Mouse (Mus musculus) kidney, adult 8-10 months (tissue): Measurements from ENCODE around the gene Wnt10b.
A peak's percentile ranks its signal among the peaks of the same experiment; 100 is the strongest.
"Not testable (repeated sequence)": the region's sequence is repeated elsewhere in the genome, so short reads cannot be mapped to it uniquely, and the experiment has no call there.

ENCODE experiments used
- DNase-seq, 2 experiments: peaks; one replicate each; pipeline ENCODE4 v3.0.0; 2022

Gene Wnt10b

DNA sequence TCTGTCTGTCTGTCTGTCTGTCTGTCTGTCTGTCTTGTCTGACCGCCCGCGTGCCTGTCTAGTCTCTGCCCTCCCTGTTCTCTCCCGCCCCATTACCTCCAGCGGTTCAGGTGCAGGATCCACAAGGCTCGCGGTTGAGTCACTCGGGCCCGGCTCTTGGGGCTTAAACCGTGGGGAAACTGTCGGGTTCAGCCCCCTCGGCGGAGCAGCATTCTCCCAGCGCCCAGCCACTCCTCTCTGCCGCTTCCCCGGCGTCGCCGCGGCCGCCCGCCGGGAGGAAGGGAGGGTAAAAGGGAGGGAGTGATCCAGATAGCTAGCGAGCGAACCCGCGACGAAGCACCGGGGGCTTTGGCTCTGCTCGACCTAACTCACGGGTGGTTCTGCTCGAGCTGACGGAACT is at the start of gene Wnt10b:
Gene Wnt10b (minus strand): TSS at position 389 of the 400 bp plus-strand sequence.
- DNase-seq, result no peak

GRCm38 (mm10) chr15:98827611-98828011 is 49.7 kb upstream of the Wnt10b start:
- no peak for DNase-seq

DNA sequence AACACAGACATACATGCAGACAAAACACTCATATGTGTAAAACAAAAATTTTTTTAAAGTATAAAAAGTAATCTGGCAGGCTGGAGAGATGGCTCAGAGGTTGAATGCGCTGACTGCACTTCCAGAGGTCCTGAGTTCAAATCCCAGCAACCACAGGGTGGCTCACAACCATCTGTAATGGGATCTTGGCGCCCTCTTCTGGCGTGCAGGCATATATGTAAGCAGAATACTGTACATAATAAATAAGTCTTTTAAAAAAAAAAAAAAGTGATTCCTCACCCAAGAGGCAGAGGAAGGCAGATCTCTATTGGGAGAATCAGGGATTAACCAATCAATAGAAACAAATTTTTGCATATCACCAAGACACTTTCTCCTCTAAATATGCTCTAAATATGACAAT is 45.5 kb upstream of the Wnt10b start:
- no peak for DNase-seq

GRCm38 (mm10) chr15:98822147-98822546 is 44.2 kb upstream of the Wnt10b start:
- DNase-seq, result no peak

DNA sequence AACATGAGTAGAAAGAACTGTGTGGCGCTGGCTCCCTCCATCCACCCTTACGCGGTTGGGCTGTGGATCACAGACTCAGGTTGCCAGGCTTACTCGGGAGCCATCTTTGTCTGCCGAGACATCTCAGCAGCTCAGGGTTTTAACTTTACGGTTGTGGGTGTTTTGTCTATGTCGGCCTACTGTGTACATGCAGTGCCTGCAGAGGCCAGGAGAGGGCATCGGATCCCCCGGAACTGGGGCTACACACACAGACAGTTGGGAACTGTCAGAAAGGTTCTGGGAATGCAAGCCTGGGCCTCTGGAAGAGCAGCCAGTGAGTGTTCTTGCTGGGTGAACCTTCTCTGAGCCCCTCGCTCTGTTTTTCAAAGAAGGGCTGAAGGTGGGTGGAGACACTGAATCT is 43.5 kb upstream of the Wnt10b start:
- DNase-seq, result no peak

- DNase-seq, result no peak
Measured at GRCm38 (mm10) chr15:98820937-98821336, 43.0 kb upstream of the Wnt10b start.

DNA sequence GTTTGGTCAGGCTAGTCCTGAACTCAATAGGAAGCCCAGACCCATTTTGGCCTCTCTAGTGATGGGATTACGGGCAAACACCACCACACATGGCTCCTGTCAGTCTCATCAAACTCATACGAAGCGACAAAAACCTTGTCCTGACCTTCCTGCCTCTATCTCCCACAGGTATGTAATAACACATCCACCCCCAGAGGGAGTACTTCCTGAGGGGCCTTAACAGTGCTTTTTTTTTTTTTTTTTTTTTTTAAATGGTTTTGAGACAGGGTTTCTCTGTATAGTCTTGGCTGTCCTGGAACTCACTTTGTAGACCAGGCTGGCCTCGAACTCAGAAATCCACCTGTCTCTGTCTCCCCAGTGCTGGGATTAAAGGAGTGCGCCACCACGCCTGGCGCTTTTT is 40.2 kb upstream of the Wnt10b start:
- no peak for DNase-seq

- DNase-seq, result no peak
Measured at GRCm38 (mm10) chr15:98812741-98813424, 34.9 kb upstream of the Wnt10b start.

DNA sequence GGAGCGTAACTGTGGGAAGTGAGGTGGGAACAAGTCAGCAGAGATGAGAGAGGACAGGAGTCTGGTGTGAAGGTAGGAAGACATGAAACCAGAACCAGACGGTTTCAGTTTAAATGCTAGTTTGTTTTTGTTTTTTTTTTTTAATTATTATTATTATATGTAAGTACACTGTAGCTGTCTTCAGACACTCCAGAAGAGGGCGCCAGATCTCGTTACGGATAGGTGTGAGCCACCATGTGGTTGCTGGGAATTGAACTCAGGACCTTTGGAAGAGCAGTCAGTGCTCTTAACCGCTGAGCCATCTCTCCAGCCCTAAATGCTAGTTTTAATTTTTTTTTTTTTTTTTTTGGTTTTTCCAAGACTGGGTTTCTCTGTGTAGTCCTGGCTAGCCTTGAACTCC is 32.3 kb upstream of the Wnt10b start:
- not testable (repeated sequence) for DNase-seq

GRCm38 (mm10) chr15:98809390-98809789 is 31.4 kb upstream of the Wnt10b start, which contains the start of gene Ddn:
Gene Ddn, minus strand, starts transcription at chr15:98809490.
- DNase-seq, result no peak

- no peak for DNase-seq
Measured at GRCm38 (mm10) chr15:98808651-98809134, 30.7 kb upstream of the Wnt10b start.

GRCm38 (mm10) chr15:98807895-98808650 is 30.1 kb upstream of the Wnt10b start:
- DNase-seq, result no peak

GRCm38 (mm10) chr15:98806809-98807770 is 29.1 kb upstream of the Wnt10b start:
- no peak for DNase-seq

- DNase-seq, result no peak
Measured at GRCm38 (mm10) chr15:98806071-98806808, 28.3 kb upstream of the Wnt10b start.

GRCm38 (mm10) chr15:98805324-98806040 is 27.5 kb upstream of the Wnt10b start:
- peak in 1 of 2 experiments; percentile 64 for DNase-seq

DNA sequence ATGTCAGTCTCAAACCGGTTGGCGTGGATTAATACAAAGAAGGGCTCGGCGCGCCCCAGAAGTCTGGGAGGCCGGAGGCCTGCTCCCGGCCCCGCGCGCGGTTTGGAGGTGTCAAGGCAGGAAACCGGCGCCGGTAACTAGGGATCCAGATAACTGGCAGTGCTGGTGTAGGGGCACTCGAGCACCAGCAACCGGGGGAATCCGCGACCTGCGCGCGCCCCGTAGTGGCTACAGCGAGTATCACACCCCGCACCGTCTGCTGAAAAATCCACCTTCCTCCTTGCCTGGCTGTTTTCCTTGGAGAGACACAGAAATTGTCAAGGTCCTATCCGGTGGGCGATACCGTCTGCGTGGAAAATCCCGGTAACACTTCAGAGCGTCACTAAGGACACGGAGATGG is 26.1 kb upstream of the Wnt10b start:
- peak; percentile 69 to 90 for DNase-seq

- DNase-seq, result peak; percentile 45 to 51
Measured at GRCm38 (mm10) chr15:98802926-98803325, 25.0 kb upstream of the Wnt10b start.

DNA sequence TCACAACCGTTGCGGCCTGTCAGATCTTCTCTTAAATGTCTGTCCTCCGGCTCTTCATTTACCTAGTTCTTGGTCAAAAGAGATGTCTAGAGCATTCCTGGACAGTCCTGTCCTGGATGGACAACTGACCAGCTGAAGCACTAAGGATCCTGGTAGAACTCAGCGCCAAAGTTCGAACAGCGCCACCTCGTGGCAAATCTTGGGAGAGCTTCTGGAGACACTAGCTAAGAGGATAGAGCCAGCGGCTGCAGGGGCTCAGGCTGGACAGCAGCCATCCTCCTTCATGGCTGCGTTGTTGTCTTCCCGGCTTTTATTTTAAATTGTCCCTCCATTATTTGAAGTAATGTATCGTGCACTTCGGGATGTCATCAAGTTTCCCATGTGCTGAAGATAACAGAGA is 21.4 kb upstream of the Wnt10b start:
- DNase-seq, result peak; percentile 60 to 87

- no peak for DNase-seq
Measured at GRCm38 (mm10) chr15:98798903-98799302, 21.0 kb upstream of the Wnt10b start.

DNA sequence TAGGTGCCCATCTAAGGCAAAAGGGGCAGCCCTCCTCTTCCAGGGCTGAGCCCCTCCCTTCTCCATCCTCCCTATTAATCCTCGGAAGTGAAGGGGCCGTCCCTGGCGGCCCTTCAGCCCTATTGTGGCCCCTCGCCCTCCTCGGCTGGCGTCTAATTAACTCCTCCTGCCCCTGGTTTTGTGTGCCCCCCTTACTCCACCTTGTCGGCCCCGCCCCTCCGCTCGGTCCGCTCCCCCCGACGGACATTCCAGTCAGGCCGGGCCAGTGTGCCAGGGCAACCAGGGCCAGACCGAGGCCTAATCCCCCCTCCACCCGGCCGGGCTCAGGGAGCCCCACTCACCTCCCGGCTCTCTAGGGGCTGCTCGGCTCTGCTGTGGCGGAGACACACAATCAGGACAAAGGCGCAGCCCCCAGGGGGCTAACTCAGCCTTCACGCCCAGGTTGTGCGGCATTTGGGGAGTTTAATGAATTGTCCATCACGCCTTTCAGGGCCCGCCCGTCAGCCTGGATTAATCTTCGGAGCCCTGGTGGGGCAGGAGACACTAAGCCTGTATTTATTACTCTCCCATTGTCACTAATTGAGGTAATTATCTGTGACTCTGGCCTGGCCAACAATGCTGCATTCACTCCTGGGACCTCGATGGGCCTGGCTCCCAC is 20.0 kb upstream of the Wnt10b start:
- DNase-seq, result no peak
